Mouse (Mus musculus) frontal cortex, adult 2 months (tissue): ENCODE results near the gene Rhof. TPM values are rescaled to one million over a fixed set of nuclear protein-coding genes. Genes with fewer than 3 reads are reported as not detected.
A peak's percentile ranks its signal among the peaks of the same experiment; 100 is the strongest.

ENCODE experiments used
- DNase-seq, 2 experiments: peaks; one replicate each; pipeline ENCODE4 v3.0.0; 2022; ENCODE audit warnings: low spot score in 1 of 2; ENCODE audit errors: extremely low spot score in 1 of 2
- polyA plus RNA-seq: library from polyadenylated mRNA; depleted of rRNA; stranded (reverse); fragments of >200 nt; gene quantifications from 2 replicates; pipeline ENCODE4 v1.2.3, GENCODE M21; 2012; rRNA removed

Gene Rhof
- polyA plus RNA-seq = 37.7 and 43.4 TPM in 2 replicates

- peak; percentile 81 to 86 for DNase-seq
Observed at GRCm38 (mm10) chr5:123132308-123133071, at the start of gene Rhof. TSS of gene Rhof (minus strand) at chr5:123132692.

GRCm38 (mm10) chr5:123181536-123181935, 49.0 kb upstream of the Rhof start:
- DNase-seq = no peak

GRCm38 (mm10) chr5:123180390-123180789, 47.9 kb upstream of the Rhof start:
- DNase-seq = no peak

- no peak for DNase-seq
Observed at GRCm38 (mm10) chr5:123178792-123179191, 46.3 kb upstream of the Rhof start.

- peak; percentile 30 to 88 for DNase-seq
Observed at GRCm38 (mm10) chr5:123171646-123172350, 39.3 kb upstream of the Rhof start.

- no peak for DNase-seq
Observed at GRCm38 (mm10) chr5:123170365-123170764, 37.9 kb upstream of the Rhof start.

GRCm38 (mm10) chr5:123169284-123169683, 36.8 kb upstream of the Rhof start, which contains the start of gene Psmd9:
TSS of gene Psmd9 (plus strand) at chr5:123169413.
- no peak for DNase-seq

- DNase-seq = no peak
Observed at GRCm38 (mm10) chr5:123167591-123167990, 35.1 kb upstream of the Rhof start.

DNA sequence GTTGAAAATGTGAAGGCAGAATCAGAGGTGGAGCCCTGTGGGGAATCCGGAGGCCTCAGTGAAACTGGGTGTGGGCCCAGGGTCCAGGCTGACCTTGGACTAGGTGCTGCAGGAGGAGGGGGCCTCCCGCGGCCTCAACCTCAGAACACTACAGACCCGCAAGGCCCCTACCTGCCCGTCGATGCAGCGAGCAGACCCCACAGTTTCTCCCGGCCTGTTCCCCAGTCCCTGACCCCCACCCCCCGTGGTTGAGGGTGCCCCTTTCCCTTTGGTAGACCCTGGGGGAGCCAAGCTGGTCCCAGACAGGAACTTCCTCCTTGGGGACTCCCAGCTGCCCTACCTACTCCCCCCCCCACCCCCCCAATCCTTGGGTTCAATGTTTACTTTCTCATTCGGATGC, 33.9 kb upstream of the Rhof start:
- no peak for DNase-seq

GRCm38 (mm10) chr5:123162942-123163341, 30.4 kb upstream of the Rhof start:
- DNase-seq = no peak

- no peak for DNase-seq
Observed at GRCm38 (mm10) chr5:123160341-123160740, 27.8 kb upstream of the Rhof start.

- no peak for DNase-seq
Observed at GRCm38 (mm10) chr5:123159866-123160265, 27.4 kb upstream of the Rhof start.

- DNase-seq = no peak
Observed at GRCm38 (mm10) chr5:123159446-123159845, 27.0 kb upstream of the Rhof start.

GRCm38 (mm10) chr5:123157972-123158371, 25.5 kb upstream of the Rhof start:
- DNase-seq = no peak

DNA sequence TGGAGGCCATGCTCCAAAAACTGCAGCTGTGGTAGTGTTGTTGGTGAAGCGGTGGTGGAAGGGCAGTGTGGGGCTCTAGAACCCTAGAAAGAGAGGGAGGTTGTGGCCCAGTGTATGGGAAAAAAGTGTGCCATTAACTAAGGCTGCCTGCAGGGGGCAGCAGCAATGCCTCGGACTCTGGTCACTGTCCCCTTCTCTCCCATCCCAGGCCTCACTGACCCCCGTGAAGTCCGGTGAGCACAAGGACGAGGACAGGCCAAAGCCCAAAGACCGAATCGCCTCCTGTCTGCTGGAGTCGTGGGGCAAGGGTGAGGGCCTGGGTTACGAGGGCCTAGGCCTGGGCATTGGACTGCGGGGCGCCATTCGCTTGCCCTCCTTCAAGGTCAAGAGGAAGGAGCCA, 24.3 kb upstream of the Rhof start:
- no peak for DNase-seq

DNA sequence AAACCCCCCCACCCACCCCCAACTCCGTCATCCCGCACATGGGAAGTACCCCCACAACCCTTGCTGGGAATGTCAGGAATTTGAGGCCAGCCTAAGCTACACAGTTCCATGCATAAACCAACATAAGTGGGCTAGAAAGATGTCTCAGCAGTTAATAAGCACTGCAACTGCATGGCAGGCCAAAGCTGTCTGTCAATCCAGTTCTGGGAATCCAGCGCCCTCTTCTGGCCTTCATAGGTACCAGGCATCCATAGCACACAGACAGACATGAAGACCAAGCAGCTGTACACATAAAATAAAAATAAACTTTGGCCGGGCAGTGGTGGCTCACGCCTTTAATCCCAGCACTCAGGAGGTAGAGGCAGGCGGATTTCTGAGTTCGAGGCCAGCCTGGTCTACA, 22.9 kb upstream of the Rhof start:
- DNase-seq = peak in 1 of 2 experiments; percentile 74

DNA sequence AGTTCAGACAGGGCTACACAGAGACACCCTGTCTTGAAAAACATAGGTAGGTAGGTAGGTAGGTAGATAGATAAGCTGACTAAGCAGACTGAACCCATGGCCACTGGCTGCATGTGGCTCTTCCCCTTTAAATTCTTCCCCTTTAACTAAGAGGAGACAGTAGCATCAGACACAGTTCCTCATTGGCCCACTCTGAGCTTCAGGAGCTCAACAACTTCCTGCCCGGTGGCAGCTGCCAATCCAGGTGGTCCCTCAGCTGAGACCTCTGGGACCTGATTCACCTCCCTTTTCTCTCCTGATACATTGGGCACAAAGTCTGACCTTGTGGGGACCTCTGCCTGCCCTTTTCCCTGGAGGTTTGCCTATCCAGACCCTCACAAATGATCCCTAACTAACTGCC, 20.4 kb upstream of the Rhof start:
- no peak for DNase-seq

- no peak for DNase-seq
Observed at GRCm38 (mm10) chr5:123151707-123152362, 19.3 kb upstream of the Rhof start.

GRCm38 (mm10) chr5:123151077-123151476, 18.6 kb upstream of the Rhof start:
- DNase-seq = no peak

GRCm38 (mm10) chr5:123150641-123151040, 18.1 kb upstream of the Rhof start:
- DNase-seq = no peak
